In genomic region chr1:64737502-64738179, GRCm38 (mm10) we compare ENCODE assay signal across 8 mouse cellular contexts. TPM values are rescaled to one million over a fixed set of nuclear protein-coding genes. Genes with fewer than 3 reads are reported as not detected.
DNase-seq lines count a peak whose midpoint lies in the region; ATAC-seq and TF ChIP-seq lines count a peak whose summit lies in the region.

Gene Fzd5, minus strand, starts transcription at chr1:64737751.

- ATAC-seq in forebrain, embryonic 12.5 days (ENCODE audit: low FRiP score) = peak; percentile 93
- peak; percentile 90 for ATAC-seq in heart, postnatal 0 days (ENCODE audit: insufficient read depth, low read depth)
- peak; percentile 92 for ATAC-seq in liver, postnatal 0 days
- ATAC-seq in neural tube, embryonic 13.5 days (ENCODE audit: low read depth) = peak; percentile 93

- DNase-seq in ES-CJ7 (ENCODE audit: low read depth, low spot score) = peak; percentile 97
- peak; percentile 94 for DNase-seq in c-Kit-positive CD71-positive TER-119-positive erythroid progenitor cells, embryonic 14.5 days (ENCODE audit: low spot score)
- peak; percentile 98 for DNase-seq in heart, postnatal 0 days (ENCODE audit: low spot score)
- peak; percentile 97 to 98 for DNase-seq in kidney, postnatal 36 days
- peak; percentile 98 for DNase-seq in liver, postnatal 0 days
- DNase-seq in telencephalon, adult 2 months (ENCODE audit: low read depth, low spot score) = peak; percentile 52

- peak within 1 kb of the TSS; percentile 61 for H3K27ac ChIP-seq in forebrain, embryonic 12.5 days
- peak within 1 kb of the TSS; percentile 87 for H3K27ac ChIP-seq in heart, postnatal 0 days (ENCODE audit: low read depth)
- H3K27ac ChIP-seq in liver, postnatal 0 days (ENCODE audit: low read depth) = peak within 1 kb of the TSS; percentile 86
- H3K27ac ChIP-seq in neural tube, embryonic 13.5 days (replicated peaks) = no peak within 1 kb of the TSS

- no peak for TF ChIP-seq EP300 in heart, postnatal 0 days (IDR thresholded peaks at IDR 0.05; ENCODE audit: low read depth)
- TF ChIP-seq EP300 in liver, postnatal 0 days (IDR thresholded peaks at IDR 0.05; ENCODE audit: low read depth) = 0 out of 2 replicates have a peak, but pooled peaks have one; percentile 48

- H3K4me3 ChIP-seq in forebrain, embryonic 12.5 days (replicated peaks) = peak within 1 kb of the TSS; percentile 62
- peak within 1 kb of the TSS; percentile 72 for H3K4me3 ChIP-seq in heart, postnatal 0 days (ENCODE audit: low read depth, low read length)
- peak within 1 kb of the TSS; percentile 88 for H3K4me3 ChIP-seq in liver, postnatal 0 days (ENCODE audit: low read depth, low read length)
- H3K4me3 ChIP-seq in neural tube, embryonic 13.5 days = peak within 1 kb of the TSS; percentile 57

- peak; percentile 46 for TF ChIP-seq CTCF in heart, postnatal 0 days (IDR thresholded peaks at IDR 0.05; ENCODE audit: low read depth)
- peak; percentile 55 for TF ChIP-seq CTCF in liver, postnatal 0 days (IDR thresholded peaks at IDR 0.05; ENCODE audit: low read depth)

- H3K9ac ChIP-seq in forebrain, embryonic 12.5 days = peak within 1 kb of the TSS; percentile 68
- peak within 1 kb of the TSS; percentile 78 for H3K9ac ChIP-seq in heart, postnatal 0 days (replicated peaks; ENCODE audit: low read depth, low read length)
- H3K9ac ChIP-seq in liver, postnatal 0 days (replicated peaks) = peak within 1 kb of the TSS; percentile 80
- peak within 1 kb of the TSS; percentile 69 for H3K9ac ChIP-seq in neural tube, embryonic 13.5 days

- H3K27me3 ChIP-seq in forebrain, embryonic 12.5 days = peaks cover 67% of the 10 kb centered on the region
- no peaks in the 10 kb centered on the region for H3K27me3 ChIP-seq in heart, postnatal 0 days (ENCODE audit: control insufficient read depth, insufficient read depth, low read length)
- H3K27me3 ChIP-seq in liver, postnatal 0 days (ENCODE audit: insufficient read depth, low read length) = peaks cover 10% of the 10 kb centered on the region
- peaks cover 66% of the 10 kb centered on the region for H3K27me3 ChIP-seq in neural tube, embryonic 13.5 days

- under 1% methylated on average over 66 of the region's 73 CpGs for WGBS in forebrain, embryonic 12.5 days
- under 1% methylated on average over 56 of the region's 73 CpGs for WGBS in heart, postnatal 0 days
- WGBS in liver, postnatal 0 days (ENCODE audit: insufficient replicate concordance) = under 1% methylated on average over 26 of the region's 73 CpGs
- WGBS in neural tube, embryonic 13.5 days = under 1% methylated on average over 55 of the region's 73 CpGs

- H3K4me2 ChIP-seq in forebrain, embryonic 12.5 days = peak within 1 kb of the TSS; percentile 96
- H3K4me2 ChIP-seq in heart, postnatal 0 days (ENCODE audit: low read depth, low read length) = peak within 1 kb of the TSS; percentile 81
- H3K4me2 ChIP-seq in liver, postnatal 0 days (ENCODE audit: low read depth, low read length) = peak within 1 kb of the TSS; percentile 99
- peak within 1 kb of the TSS; percentile 96 for H3K4me2 ChIP-seq in neural tube, embryonic 13.5 days

- H3K9me3 ChIP-seq in forebrain, embryonic 12.5 days = no peaks in the 10 kb centered on the region
- H3K9me3 ChIP-seq in heart, postnatal 0 days (replicated peaks; ENCODE audit: control insufficient read depth, low read length) = no peaks in the 10 kb centered on the region
- no peaks in the 10 kb centered on the region for H3K9me3 ChIP-seq in liver, postnatal 0 days (ENCODE audit: low read length)
- no peaks in the 10 kb centered on the region for H3K9me3 ChIP-seq in neural tube, embryonic 13.5 days

- H3K36me3 ChIP-seq in forebrain, embryonic 12.5 days (replicated peaks) = no peaks in the 10 kb centered on the region
- no peaks in the 10 kb centered on the region for H3K36me3 ChIP-seq in heart, postnatal 0 days (replicated peaks; ENCODE audit: control insufficient read depth, insufficient read depth, low read length)
- peaks cover 8% of the 10 kb centered on the region; the same call in 1 of the 2 replicates for H3K36me3 ChIP-seq in liver, postnatal 0 days (replicated peaks; ENCODE audit: insufficient read depth, low read length)
- no peaks in the 10 kb centered on the region for H3K36me3 ChIP-seq in neural tube, embryonic 13.5 days

- H3K4me1 ChIP-seq in forebrain, embryonic 12.5 days = peaks cover 58% of the 10 kb centered on the region
- peaks cover 23% of the 10 kb centered on the region for H3K4me1 ChIP-seq in heart, postnatal 0 days (ENCODE audit: control insufficient read depth, insufficient read depth)
- peaks cover 51% of the 10 kb centered on the region for H3K4me1 ChIP-seq in liver, postnatal 0 days (ENCODE audit: insufficient read depth)
- H3K4me1 ChIP-seq in neural tube, embryonic 13.5 days (replicated peaks) = peaks cover 46% of the 10 kb centered on the region

RNA-seq across cellular contexts. Expression of gene Fzd5, which starts in this region (rescaled TPM):
- 1.0 and 1.5 TPM in 2 replicates for polyA plus RNA-seq in forebrain, embryonic 12.5 days (2016; fragmentation: Nextera tagmentation; extraction: Ambion mirVana)
- total RNA-seq in heart, postnatal 0 days (2014; rRNA removed; ENCODE audit: low replicate concordance) = 6.0 and 17.9 TPM in 2 replicates
- 1.3 and 1.4 TPM in 2 replicates for polyA plus RNA-seq in heart, postnatal 0 days (2015; fragmentation: Nextera tagmentation; extraction: Ambion mirVana)
- 0.94 and 0.99 TPM in 2 replicates for polyA plus RNA-seq in liver, postnatal 0 days (2015; fragmentation: Nextera tagmentation; extraction: Ambion mirVana)
- polyA plus RNA-seq in neural tube, embryonic 13.5 days (2015; fragmentation: Nextera tagmentation; extraction: Ambion mirVana) = 0.20 and 0.21 TPM in 2 replicates

Comparison
In these comparisons a context has a peak if more than half of its experiments do, and no peak if none do; other contexts are left out.
1. Peak in DNase-seq, ATAC-seq, H3K4me3 ChIP-seq, H3K27ac ChIP-seq, H3K9ac ChIP-seq and H3K4me2 ChIP-seq in liver, postnatal 0 days; RNA of the gene not detected or under 1 TPM.
2. Peak in ATAC-seq, H3K4me3 ChIP-seq, H3K9ac ChIP-seq and H3K4me2 ChIP-seq in neural tube, embryonic 13.5 days; RNA of the gene not detected or under 1 TPM.